Mouse (Mus musculus) effector memory CD4-positive, alpha-beta T cell, adult 7 months (primary cell): ENCODE measurements around the gene Tmppe. TPM values are rescaled to one million over a fixed set of nuclear protein-coding genes. Genes with fewer than 3 reads are reported as not detected.

ENCODE experiments used
- polyA plus RNA-seq: library from polyadenylated mRNA; unstranded; fragments of 100-300 nt; shearing (Covaris generic); gene quantifications from one replicate; pipeline ENCODE4 v1.2.1, GENCODE M21; 2017

The Tmppe gene
- polyA plus RNA-seq, result 9.2 TPM

GRCm38 (mm10) chr9:114400949-114401684, at the start of gene Tmppe, which contains the start of gene Glb1:
TSS of gene Tmppe (plus strand) at chr9:114401105.
TSS of gene Glb1 (plus strand) at chr9:114401076.

GRCm38 (mm10) chr9:114389905-114390748, 10.8 kb upstream of the Tmppe start, which contains the start of gene Crtap:
TSS of gene Crtap (minus strand) at chr9:114390675.

Other genes starting within 250 kb of the Tmppe start
- 19.5 TPM for gene Bcl2a1c, start 71.0 kb upstream of the Tmppe start, polyA plus RNA-seq
- 7.2 TPM for gene Crtap, start 10.4 kb upstream of the Tmppe start, polyA plus RNA-seq
- gene Glb1, start within 50 bp of the Tmppe start, polyA plus RNA-seq, result 18.5 TPM
- 0.65 TPM for gene Ccr4, start 103.8 kb downstream of the Tmppe start, polyA plus RNA-seq
- not detected for gene C130032M10Rik, start 114.6 kb downstream of the Tmppe start, polyA plus RNA-seq
- 0.04 TPM for gene Trim71, start 163.3 kb downstream of the Tmppe start, polyA plus RNA-seq
- gene Cnot10, start 239.1 kb downstream of the Tmppe start, polyA plus RNA-seq, result 52.9 TPM